Mouse (Mus musculus): ENCODE measurements at regions not wholly inside any gene's neighbourhood (a gene's known extent, or its start where the extent isn't known, plus 50 kb on each side); places are given as distances from the start of the nearest gene placed in this dataset.

GRCm38 (mm10) chr2:137954830-137955229 lies 301.5 kb upstream of the Btbd3 start:
- TF ChIP-seq CTCF (IDR thresholded peaks at IDR 0.05; ENCODE audit: low read depth, low read length), result no peak
- no peak for TF ChIP-seq POLR2A (IDR thresholded peaks at IDR 0.05; ENCODE audit: insufficient read depth, low read length)
